Mouse (Mus musculus) neutrophil, adult 5-6 weeks (primary cell): Measurements from ENCODE around the gene Nr4a3. TPM values are rescaled to one million over a fixed set of nuclear protein-coding genes. Genes with fewer than 3 reads are reported as not detected.

Experiments
- ATAC-seq: fragments of 151-379, 151-347 bp; 2 replicates; pipeline ENCODE4 v1.8.0; 2017; ENCODE audit warnings: mild to moderate bottlenecking, moderate TSS enrichment; ENCODE audit not compliant: insufficient number of reproducible peaks, poor library complexity, low FRiP score, severe bottlenecking; ENCODE audit errors: extremely low read depth
- total RNA-seq: library from RNA; stranded (forward); fragments of 200-1000 nt; gene quantifications from 2 replicates; pipeline ENCODE4 v1.2.3, GENCODE M21; 2017

Gene Nr4a3
- total RNA-seq, 1 experiment from 2014 or later = 2.2 TPM

GRCm38 (mm10) chr4:48093221-48093620 lies 48.3 kb downstream of the Nr4a3 start:
- no peak for ATAC-seq

- peak; percentile 61; the same call in 1 of the 2 replicates for ATAC-seq
Measured at GRCm38 (mm10) chr4:48100217-48100616, 55.3 kb downstream of the Nr4a3 start.

DNA sequence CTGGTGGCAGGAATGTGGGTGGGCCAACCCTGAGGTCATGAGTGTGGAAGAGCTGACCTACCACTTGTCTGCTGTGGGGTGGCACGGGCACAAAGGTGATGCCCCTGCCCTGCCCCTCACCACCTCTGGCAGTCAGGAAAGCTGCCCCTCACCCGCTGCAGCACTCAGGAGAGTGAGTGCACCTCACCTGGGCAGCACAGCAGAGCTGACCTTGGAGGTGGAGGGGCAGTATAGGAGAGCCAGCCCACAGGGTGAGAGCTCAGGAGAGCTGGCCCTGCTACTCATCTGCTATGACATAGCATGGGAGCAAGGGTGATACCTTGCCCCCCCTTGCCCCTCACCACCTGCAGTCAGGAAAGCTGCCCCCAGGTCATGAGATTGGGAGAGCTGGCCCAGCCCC lies 57.0 kb downstream of the Nr4a3 start:
- no peak for ATAC-seq

- ATAC-seq = no peak
Measured at GRCm38 (mm10) chr4:48105387-48105786, 60.4 kb downstream of the Nr4a3 start.

DNA sequence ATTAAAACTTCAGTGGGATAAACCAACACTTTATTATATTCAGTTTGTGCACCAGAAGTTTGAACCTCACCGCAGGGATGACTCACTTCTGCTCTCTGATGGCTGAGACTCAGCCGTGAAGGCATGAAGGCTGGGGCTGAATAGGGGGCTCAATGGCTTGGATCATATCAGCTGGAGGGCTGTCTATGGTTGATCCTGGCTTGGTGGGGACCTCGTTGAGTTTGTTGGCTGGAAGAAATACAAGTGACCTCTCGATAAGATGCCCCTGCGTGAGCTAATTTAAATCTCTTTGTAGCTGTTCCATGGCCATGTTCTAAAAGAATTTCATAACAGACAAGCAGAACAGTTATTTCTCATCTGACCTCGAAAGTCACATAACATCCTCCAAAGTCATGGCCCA lies 62.1 kb downstream of the Nr4a3 start:
- ATAC-seq = no peak

DNA sequence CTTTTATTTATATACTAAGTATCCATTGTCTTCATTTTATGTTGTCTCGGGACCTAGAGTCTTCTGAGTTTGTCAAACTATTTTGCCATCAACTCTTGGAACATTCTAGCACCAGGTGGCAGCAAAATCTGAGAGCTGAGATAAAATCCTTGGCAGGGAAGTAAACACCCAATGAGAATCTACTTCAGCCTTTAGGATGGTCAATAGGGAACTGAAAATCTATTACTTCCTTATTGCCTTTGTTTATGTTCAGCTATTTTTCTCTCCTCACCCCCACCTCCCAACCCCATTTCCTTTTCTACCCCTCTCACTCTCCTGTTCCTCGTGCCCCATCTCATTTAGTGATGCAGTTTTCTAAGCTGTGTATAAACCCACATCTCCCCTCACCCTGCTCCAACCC lies 63.6 kb downstream of the Nr4a3 start:
- ATAC-seq = peak; percentile 80

GRCm38 (mm10) chr4:48110331-48110730 lies 65.4 kb downstream of the Nr4a3 start:
- peak; percentile 77 for ATAC-seq

DNA sequence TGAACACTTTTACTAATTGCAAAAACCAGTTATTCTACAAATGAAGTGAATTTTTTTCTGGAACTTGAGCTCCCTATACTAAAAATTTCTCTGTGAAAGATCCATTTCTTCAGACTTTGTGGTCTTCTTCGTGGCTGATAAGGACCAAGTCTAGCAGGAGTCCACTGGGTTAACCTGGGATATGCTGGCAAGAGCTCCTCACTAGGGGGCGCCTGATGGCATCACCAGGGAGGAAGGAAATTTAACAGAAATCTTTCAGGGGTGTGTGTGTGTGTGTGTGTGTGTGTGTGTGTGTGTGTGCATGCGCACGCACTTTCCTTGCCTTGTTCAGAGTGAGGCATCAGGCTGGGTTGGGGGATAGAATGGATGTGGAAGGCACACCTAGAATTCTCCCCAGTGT lies 71.2 kb downstream of the Nr4a3 start:
- peak; percentile 79 for ATAC-seq

- peak; percentile 23 for ATAC-seq
Measured at GRCm38 (mm10) chr4:48124416-48124772, 79.4 kb downstream of the Nr4a3 start.

GRCm38 (mm10) chr4:48124773-48125469 lies 80.0 kb downstream of the Nr4a3 start, which contains the start of gene Stx17:
Gene Stx17 (plus strand): TSS chr4:48124915.
- ATAC-seq = peak; percentile 96

GRCm38 (mm10) chr4:48130314-48130713 lies 85.4 kb downstream of the Nr4a3 start:
- ATAC-seq = no peak

DNA sequence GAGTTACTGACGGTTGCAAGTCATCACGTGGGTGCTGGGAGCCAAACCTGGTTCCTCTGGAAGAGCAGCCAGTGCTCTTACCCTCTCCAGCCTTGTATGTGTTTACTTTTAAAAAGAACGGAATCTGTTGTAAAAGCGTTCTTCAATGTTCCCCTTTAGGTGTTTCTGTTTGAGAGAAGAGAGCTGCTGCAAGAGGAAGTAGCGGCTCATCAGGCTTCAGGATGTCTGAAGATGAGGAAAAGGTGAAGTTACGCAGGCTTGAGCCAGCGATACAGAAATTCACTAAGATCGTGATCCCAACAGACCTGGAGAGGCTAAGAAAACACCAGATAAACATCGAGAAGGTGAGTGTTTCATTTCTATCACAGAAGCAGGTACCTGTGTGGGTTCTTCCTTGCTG lies 86.7 kb downstream of the Nr4a3 start:
- ATAC-seq = peak; percentile 64; the same call in 1 of the 2 replicates

- no peak for ATAC-seq
Measured at GRCm38 (mm10) chr4:48132721-48133120, 87.8 kb downstream of the Nr4a3 start.

Other genes starting within 250 kb of the Nr4a3 start
- gene Stx17, start 79.8 kb downstream of the Nr4a3 start, total RNA-seq = 51.8 and 54.4 TPM in 2 replicates
- gene Erp44, start 234.4 kb downstream of the Nr4a3 start, total RNA-seq = 53.9 and 59.2 TPM in 2 replicates
- 10.6 and 12.2 TPM in 2 replicates for gene Invs, start 234.6 kb downstream of the Nr4a3 start, total RNA-seq